Mouse (Mus musculus) gastrocnemius, adult 2 months (tissue): ENCODE measurements at regions not wholly inside any gene's neighbourhood (a gene's known extent, or its start where the extent isn't known, plus 50 kb on each side); places are given as distances from the start of the nearest gene placed in this dataset.

ENCODE experiments used
- DNase-seq: peaks from one replicate; pipeline ENCODE4 v3.0.0; 2022
- H3K27ac ChIP-seq: fragments of 200-600 bp; 2 replicates; pipeline ENCODE4 v1.8.1; 2022; ENCODE audit warnings: mild to moderate bottlenecking
- H3K4me3 ChIP-seq: fragments of 200-600 bp; 2 replicates; pipeline ENCODE4 v1.8.1; 2022; ENCODE audit warnings: mild to moderate bottlenecking, moderate library complexity
- CTCF ChIP-seq: fragments of 200-600 bp; IDR thresholded peaks from 2 replicates; pipeline ENCODE4 v1.8.1; 2022; ENCODE audit warnings: antibody characterized with exemption, mild to moderate bottlenecking, moderate library complexity
- intact Hi-C: fragments of 180-260 bp; cut with DNase I; formaldehyde crosslinking; loops from one replicate; pipeline ENCODE4 v1.15.1; 2025

GRCm38 (mm10) chr3:130921621-130922245 lies 188.5 kb upstream of the Lef1 start:
- intact Hi-C loops: no loop called here
- no peak for TF ChIP-seq CTCF
- H3K4me3 ChIP-seq: no peak overlapping the region
- H3K27ac ChIP-seq: no peak overlapping the region
- DNase-seq: no peak

- no peak for DNase-seq
- TF ChIP-seq CTCF: no peak
- Histone ChIP-seq H3K4me3 (no peak overlapping the region), H3K27ac (no peak overlapping the region)
- intact Hi-C loops: no loop called here
These were observed 183.6 kb upstream of the Rpl34 start for GRCm38 (mm10) chr3:130913812-130914211.

GRCm38 (mm10) chr3:130905101-130905500 lies 174.9 kb upstream of the Rpl34 start:
- intact Hi-C loops: no loop called here
- Histone ChIP-seq H3K4me3 (no peak overlapping the region), H3K27ac (no peak overlapping the region)
- no peak for TF ChIP-seq CTCF
- DNase-seq: no peak

- TF ChIP-seq CTCF: no peak
- no peak overlapping the region for H3K27ac ChIP-seq
- DNase-seq: no peak
- intact Hi-C loops: no loop called here
- no peak overlapping the region for H3K4me3 ChIP-seq
These were observed 173.1 kb upstream of the Rpl34 start for GRCm38 (mm10) chr3:130903329-130903728.

GRCm38 (mm10) chr3:130902376-130902775 lies 172.2 kb upstream of the Rpl34 start:
- no peak for DNase-seq
- intact Hi-C loops: no loop called here
- no peak for TF ChIP-seq CTCF
- H3K4me3 ChIP-seq: no peak overlapping the region
- no peak overlapping the region for H3K27ac ChIP-seq

- Histone ChIP-seq H3K27ac (no peak overlapping the region), H3K4me3 (no peak overlapping the region)
- intact Hi-C loops: no loop called here
- DNase-seq: no peak
- TF ChIP-seq CTCF: no peak
These were observed 171.1 kb upstream of the Rpl34 start for GRCm38 (mm10) chr3:130901343-130901742.

- no peak for DNase-seq
- intact Hi-C loops: no loop called here
- no peak overlapping the region for H3K4me3 ChIP-seq
- no peak for TF ChIP-seq CTCF
- H3K27ac ChIP-seq: no peak overlapping the region
These were observed 170.6 kb upstream of the Rpl34 start for GRCm38 (mm10) chr3:130900846-130901245.

GRCm38 (mm10) chr3:130900054-130900840 lies 170.0 kb upstream of the Rpl34 start:
- intact Hi-C loops: no loop called here
- no peak overlapping the region for H3K4me3 ChIP-seq
- peak; percentile 35 for DNase-seq
- TF ChIP-seq CTCF: no peak
- H3K27ac ChIP-seq: no peak overlapping the region

GRCm38 (mm10) chr3:130894168-130894814 lies 164.1 kb upstream of the Rpl34 start:
- Histone ChIP-seq H3K27ac (no peak overlapping the region), H3K4me3 (no peak overlapping the region)
- no peak for DNase-seq
- intact Hi-C loops: no loop called here
- TF ChIP-seq CTCF: no peak

- no peak for DNase-seq
- intact Hi-C loops: no loop called here
These were observed 161.1 kb upstream of the Rpl34 start for GRCm38 (mm10) chr3:130891310-130891709.

GRCm38 (mm10) chr3:130888587-130888986 lies 158.4 kb upstream of the Rpl34 start:
- intact Hi-C loops: loop anchor here (5.0 kb wide), 1 partner anchor 349 kb away; no protein-coding TSS in a partner anchor
- Histone ChIP-seq H3K27ac (no peak overlapping the region), H3K4me3 (no peak overlapping the region)
- no peak for DNase-seq
- no peak for TF ChIP-seq CTCF

More at GRCm38 (mm10) chr3:130891310-130891709, 161.1 kb upstream of the Rpl34 start:
- TF ChIP-seq CTCF: no peak
- no peak overlapping the region for H3K4me3 ChIP-seq
- no peak overlapping the region for H3K27ac ChIP-seq

GRCm38 (mm10) chr3:130887540-130888312 lies 157.5 kb upstream of the Rpl34 start:
- Histone ChIP-seq H3K27ac (no peak overlapping the region), H3K4me3 (no peak overlapping the region)
- no peak for DNase-seq
- intact Hi-C loops: loop anchor here (5.0 kb wide), 1 partner anchor 350 kb away; no protein-coding TSS in a partner anchor
- peak; percentile 61 for TF ChIP-seq CTCF
